Mouse (Mus musculus): ENCODE results near the gene Hoxb4.
A peak's percentile ranks its signal among the peaks of the same experiment; 100 is the strongest.

The Hoxb4 gene

GRCm38 (mm10) chr11:96284774-96285734, 33.0 kb upstream of the Hoxb4 start:
- DNase-seq (ENCODE audit: low read depth, low spot score) = no peak

GRCm38 (mm10) chr11:96285771-96286738, 32.0 kb upstream of the Hoxb4 start, which contains the start of gene Hoxb7:
TSS of gene Hoxb7 (plus strand) at chr11:96286623.
- DNase-seq (ENCODE audit: low read depth, low spot score) = no peak

- DNase-seq (ENCODE audit: low read depth, low spot score) = no peak
These were observed 31.2 kb upstream of the Hoxb4 start for GRCm38 (mm10) chr11:96286739-96287385.

- no peak for DNase-seq (ENCODE audit: low read depth, low spot score)
These were observed 30.7 kb upstream of the Hoxb4 start for GRCm38 (mm10) chr11:96287411-96287810.

GRCm38 (mm10) chr11:96288455-96289221, 29.4 kb upstream of the Hoxb4 start:
- DNase-seq (ENCODE audit: low read depth, low spot score) = no peak

- DNase-seq (ENCODE audit: low read depth, low spot score) = no peak
These were observed 28.8 kb upstream of the Hoxb4 start for GRCm38 (mm10) chr11:96289293-96289692.

GRCm38 (mm10) chr11:96289837-96290236, 28.2 kb upstream of the Hoxb4 start:
- DNase-seq (ENCODE audit: low read depth, low spot score) = no peak

GRCm38 (mm10) chr11:96290705-96291355, 27.2 kb upstream of the Hoxb4 start:
- DNase-seq (ENCODE audit: low read depth, low spot score) = no peak

GRCm38 (mm10) chr11:96291681-96292564, 26.1 kb upstream of the Hoxb4 start, which contains the start of gene Hoxb6:
TSS of gene Hoxb6 (plus strand) at chr11:96292476.
- no peak for DNase-seq (ENCODE audit: low read depth, low spot score)

GRCm38 (mm10) chr11:96292565-96293301, 25.3 kb upstream of the Hoxb4 start:
- no peak for DNase-seq (ENCODE audit: low read depth, low spot score)

GRCm38 (mm10) chr11:96293302-96293921, 24.7 kb upstream of the Hoxb4 start:
- no peak for DNase-seq (ENCODE audit: low read depth, low spot score)

- DNase-seq (ENCODE audit: low read depth, low spot score) = peak; percentile 68
These were observed 23.6 kb upstream of the Hoxb4 start for GRCm38 (mm10) chr11:96294245-96295091.

GRCm38 (mm10) chr11:96295092-96295835, 22.8 kb upstream of the Hoxb4 start:
- no peak for DNase-seq (ENCODE audit: low read depth, low spot score)

- DNase-seq (ENCODE audit: low read depth, low spot score) = no peak
These were observed 21.1 kb upstream of the Hoxb4 start for GRCm38 (mm10) chr11:96296997-96297396.

GRCm38 (mm10) chr11:96297428-96297827, 20.6 kb upstream of the Hoxb4 start:
- no peak for DNase-seq (ENCODE audit: low read depth, low spot score)

- DNase-seq (ENCODE audit: low read depth, low spot score) = no peak
These were observed 20.0 kb upstream of the Hoxb4 start for GRCm38 (mm10) chr11:96297968-96298635.

Data from retina, postnatal 7 days (tissue).